Mouse (Mus musculus): ENCODE results near the gene Cpvl.

Cpvl gene

DNA sequence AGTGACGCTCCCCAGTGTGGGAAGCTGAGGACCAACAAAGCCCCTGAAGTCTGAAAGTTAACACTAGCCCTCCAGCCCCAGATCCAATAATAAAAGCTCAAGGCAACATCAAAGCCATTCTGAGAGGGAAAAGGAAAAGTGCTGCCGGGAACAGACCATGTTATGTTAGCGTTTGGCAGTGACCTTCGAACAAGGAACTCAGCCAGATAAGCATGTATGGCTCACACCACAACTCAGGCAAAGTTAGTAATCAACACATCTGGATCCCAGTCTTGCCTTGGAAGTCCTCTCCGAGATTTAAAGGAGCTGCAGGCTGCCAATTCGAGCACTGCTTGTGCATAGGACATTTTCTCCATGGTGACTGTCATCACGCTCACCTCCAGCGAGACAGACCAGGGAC is 38.7 kb downstream of the Cpvl start:
- DNase-seq (ENCODE audit: extremely low read depth, insufficient read length, low spot score), result no peak

DNA sequence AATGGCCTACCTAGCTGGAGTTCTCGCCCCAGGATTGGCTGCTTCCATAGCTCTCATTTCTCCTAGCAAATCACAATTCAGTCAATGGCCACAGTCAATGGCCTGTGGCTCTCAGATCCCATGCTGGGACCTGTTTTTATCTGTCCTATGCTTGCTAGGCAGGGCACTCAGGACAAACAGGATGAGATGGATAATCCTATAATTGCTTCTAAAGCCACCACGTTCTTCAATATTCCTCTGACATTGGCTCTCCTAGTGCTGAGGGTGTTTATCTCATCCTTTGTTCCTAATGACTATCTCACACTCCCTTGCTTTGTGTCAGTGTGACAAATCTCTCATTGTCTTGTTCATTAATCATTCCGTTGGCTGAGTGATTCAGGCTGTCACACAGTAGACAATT is 39.5 kb downstream of the Cpvl start:
- no peak for DNase-seq (ENCODE audit: extremely low read depth, insufficient read length, low spot score)

DNA sequence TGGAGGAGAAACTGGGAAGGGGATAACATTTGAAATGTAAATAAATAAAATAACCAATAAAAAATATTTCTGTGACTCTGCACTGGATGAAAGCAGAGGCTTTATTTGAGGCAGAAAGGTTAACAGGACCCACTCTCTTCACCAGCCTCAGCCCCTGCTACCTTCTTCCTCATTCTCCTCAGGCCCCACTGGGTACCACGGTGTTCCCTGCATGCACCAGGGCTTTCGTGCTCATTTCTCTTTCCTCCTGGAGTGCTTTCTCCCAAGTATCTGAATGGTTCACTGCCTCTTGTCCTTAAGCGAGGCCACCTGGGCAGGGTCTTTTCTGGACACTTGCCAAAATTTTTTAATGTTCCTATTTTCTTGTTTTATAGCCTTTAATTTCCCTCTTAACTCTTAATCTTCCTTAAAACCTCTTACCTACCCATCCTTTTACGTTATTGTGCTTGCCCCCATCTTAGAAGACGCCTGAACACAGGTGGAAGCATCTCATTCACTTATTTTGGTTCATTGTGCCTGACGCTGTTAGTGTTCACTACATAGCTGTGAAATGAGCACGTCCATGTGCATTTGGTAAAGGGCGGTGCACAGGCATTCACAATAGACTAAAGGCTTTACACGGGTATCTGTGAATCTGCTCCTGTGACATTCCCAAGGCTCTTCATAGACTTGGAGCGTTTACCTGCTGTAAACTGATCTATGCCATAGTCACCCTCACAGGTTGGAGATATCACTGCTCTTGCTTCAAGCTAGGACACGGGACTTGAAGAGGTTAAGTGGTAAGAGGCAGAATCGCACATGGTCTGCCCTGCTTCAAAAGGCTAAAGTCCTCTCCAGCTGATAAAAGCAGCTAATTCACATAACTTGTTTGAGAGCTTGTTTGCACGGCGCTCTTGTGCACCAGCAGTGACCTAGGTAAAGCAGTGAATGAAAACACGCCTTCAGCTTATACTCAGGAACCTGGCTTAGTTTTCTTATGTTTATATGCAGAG is 41.0 kb downstream of the Cpvl start:
- no peak for DNase-seq (ENCODE audit: extremely low read depth, insufficient read length, low spot score)

DNA sequence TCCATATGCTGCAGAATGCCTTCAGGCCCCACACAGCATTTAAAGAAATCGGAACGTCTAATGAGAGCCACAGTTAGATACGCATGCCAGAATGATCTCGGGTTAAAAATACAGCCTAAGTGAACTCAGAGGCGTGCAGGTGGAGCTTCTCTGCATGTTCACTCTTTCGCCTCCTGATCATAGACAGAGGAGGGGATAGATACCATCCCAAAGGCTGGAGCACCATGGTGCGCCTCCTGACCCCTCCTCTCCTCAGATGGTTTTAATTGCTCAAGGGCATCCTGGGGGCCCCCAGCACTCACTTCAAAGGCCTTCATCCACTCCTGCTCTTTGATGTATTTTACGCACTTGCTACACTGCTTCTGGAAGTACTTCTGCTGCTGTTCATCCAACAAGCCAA is 46.9 kb downstream of the Cpvl start:
- no peak for DNase-seq (ENCODE audit: extremely low read depth, insufficient read length, low spot score)

DNA sequence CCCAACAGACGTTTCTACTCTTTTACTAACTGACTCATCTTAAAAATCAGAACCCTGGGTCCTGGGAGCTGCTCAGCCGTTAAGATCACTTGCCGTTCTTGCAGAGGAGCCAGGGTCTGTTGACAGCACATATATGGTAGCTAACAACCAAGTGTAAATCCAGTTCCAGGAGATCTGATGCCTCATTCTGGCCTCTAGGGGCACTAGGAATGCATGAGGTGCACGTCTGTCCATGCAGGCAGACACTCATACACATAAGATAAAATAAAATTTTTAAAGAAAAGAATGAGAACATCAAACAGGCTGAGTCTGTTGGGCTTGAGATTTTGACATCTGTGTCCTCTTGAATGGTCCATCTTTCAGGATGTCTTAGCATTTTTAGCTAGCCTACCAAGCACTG is 48.6 kb downstream of the Cpvl start:
- DNase-seq (ENCODE audit: extremely low read depth, insufficient read length, low spot score), result no peak

DNA sequence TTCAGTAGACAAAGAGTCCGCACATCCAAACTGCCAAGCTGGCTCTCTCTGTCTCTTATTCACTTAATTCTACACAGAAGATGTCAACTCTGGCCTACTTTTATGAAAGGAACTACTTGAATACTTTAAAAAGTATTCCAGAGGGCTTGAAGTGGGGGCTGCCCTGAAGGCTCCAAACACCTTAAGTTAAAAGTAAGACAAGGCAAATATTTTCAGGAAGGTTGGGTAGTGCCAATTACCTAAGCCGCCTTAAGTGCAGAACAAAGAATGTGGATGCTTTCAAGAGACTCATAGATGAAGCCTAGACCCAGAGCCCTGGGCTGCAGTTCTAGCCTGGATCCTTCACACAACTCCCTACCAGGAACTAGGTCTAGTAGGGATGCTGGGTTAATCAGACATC is 52.3 kb downstream of the Cpvl start:
- DNase-seq (ENCODE audit: extremely low read depth, insufficient read length, low spot score), result no peak

DNA sequence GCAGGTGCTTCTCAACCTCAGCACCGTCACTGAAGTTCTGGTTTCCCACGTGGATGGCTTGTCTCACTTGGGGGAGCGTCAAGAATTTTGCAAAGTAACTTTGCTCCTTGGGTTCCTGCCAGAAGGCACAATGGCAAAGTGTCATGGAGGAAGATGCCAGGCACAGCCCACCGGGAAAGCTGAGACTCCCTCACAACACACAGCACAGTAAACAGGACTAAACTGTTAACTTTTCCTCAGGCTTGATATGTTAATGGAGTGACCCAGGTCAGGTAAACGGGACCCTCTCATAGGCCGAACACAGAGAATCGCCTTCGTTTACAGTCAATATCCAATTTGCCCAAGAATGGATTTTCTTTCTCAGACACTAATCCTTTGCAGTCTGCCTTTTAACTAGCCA is 53.3 kb downstream of the Cpvl start:
- DNase-seq (ENCODE audit: extremely low read depth, insufficient read length, low spot score), result no peak

DNA sequence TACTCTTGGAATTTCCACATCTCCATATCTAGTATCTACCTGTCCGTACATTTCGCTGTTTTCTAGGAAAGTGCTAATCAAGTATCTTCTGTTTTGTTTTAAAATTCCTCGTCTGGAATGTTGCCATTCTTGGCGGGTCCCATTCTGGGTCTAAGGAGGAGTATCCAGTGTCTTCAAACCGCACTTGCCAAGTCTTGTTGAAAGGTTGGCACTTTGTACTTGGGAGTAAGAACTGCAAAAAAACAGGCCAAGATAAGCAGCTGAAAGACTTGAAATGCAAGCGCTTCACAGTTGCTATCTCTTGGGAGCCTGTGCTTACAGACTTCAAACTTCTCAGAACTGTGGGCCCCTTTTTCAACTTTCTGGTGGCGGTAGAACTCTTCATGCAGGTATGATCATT is 58.4 kb downstream of the Cpvl start:
- no peak for DNase-seq (ENCODE audit: extremely low read depth, insufficient read length, low spot score)

DNA sequence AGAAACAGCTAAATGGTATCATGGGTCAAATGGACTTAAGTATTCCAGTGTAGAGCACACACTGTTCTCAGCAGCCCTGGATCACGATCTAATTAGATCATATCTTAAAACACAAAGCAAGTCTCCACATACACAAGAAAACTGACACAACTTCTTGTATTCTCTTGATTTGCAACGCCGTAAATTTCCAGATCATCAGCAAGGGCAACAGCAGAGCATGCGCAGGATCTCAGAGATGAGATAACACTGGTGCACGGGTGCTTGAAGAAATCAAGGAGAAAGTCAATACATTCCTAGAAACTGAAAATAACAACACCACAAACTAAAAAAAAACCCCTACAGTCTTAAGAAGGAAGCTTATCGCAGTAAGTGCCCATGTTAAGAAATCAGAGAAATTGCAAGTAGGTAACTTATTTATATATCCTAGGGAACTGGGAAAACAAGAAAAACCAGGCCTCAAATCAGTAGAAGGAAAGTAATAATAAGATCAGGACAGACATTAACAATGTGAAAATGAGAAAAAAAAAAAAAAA is 61.4 kb downstream of the Cpvl start:
- DNase-seq (ENCODE audit: extremely low read depth, insufficient read length, low spot score), result no peak

DNA sequence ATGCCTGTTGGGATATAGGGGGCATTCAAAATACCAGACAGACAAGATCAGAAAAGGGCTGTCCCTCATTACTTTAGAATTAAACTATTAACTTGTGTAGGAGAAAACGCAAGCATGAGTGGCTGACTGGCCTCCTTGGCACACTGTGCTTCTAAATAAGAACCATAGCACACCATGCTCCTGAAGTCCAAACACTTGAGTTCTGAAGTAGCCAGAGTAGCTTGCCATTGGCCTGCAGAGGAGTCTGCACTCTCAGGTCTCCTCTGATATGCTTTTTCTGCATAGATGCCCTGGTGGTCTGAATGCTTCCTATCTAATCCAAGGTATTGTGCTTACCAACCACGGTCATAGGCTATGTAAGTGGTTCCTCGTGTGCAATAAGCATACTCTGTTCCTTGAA is 63.1 kb downstream of the Cpvl start:
- DNase-seq (ENCODE audit: extremely low read depth, insufficient read length, low spot score), result no peak

DNA sequence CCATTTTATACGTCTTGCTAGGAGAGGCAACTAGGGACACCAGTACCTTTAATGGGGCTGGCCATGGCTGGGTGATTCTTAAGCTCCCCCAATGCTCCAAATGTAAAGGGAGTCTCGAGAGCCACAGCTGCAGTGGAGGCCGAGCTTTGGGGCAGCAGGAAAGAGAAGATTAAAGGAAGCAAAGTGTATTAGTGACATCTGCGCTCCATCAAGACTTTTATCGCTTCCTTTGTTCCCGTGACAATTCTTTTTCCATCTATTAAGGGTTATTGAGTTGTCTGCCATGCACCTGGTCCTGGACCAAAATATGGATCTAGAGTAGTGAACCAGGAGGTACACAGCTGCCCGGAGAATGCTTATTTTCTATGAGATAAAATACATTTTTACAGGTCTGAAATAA is 65.3 kb downstream of the Cpvl start:
- no peak for DNase-seq (ENCODE audit: extremely low read depth, insufficient read length, low spot score)

DNA sequence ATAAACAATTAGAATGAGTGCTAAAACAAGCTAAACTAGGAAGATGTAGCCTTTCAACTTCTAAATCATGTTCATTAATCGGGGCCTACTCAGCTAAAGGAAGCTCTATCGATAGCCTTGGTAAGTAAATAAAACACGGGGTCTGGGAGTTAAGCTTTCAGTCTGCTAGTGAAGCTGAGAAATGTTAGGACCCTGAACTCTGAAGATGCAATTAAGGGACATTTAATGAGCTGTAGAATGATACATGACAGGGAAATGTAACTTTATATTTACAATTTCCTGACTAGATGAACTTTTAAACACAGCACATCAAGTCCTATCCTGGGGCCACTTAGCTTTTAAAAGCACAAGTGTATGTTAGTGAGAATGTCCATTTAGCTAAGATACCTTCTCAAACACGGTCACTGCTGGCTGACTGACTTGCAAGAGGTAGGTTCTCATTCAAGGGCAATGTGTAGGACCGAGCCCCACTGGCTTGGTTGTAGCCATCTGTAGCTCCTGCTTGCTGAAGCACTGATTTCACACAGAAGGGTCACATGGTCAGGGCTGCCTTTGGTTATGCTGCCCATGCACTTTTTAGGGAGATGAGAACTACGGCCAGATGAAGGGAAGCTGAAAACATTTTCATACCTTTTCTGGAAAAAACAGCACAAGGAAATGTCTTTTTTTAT is 66.2 kb downstream of the Cpvl start:
- no peak for DNase-seq (ENCODE audit: extremely low read depth, insufficient read length, low spot score)

DNA sequence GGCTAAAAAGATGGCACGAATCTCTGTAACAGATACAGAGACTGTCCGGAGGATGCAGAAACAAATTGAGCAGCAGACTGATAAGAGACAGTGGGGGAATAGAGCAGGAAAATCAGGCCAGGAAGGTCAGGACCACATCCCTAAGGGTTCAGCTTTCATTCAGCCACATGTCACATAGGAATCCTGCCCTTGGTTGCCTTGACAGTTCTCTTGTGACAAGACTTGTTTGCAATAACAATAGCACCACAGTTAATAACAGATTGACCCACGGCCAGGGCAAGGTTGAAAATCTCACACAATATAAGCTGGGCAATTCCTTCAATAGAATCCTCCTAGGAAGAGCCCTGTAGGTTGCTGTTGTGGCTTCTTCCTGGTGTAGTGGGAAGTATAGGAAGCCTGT is 68.5 kb downstream of the Cpvl start:
- DNase-seq (ENCODE audit: extremely low read depth, insufficient read length, low spot score), result no peak

DNA sequence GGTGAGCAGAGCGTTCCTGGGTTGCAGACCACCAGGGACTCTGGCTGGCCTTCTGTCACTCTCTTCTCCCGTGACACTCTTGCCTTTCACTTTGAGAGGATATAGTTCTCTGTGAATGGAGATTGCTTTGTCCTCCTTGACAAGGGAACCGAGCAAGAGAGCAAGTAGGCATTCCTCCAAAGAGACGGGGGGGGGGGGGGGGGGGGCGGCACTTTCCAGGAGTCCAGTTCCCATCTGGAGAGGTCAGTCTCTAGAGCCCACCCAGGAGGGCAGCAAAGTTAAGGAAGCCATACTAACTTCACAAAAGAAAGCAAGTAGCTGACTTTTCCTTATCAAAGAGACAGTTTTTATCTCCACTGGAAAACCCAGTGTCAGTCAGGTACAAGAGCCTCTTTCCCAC is 69.0 kb downstream of the Cpvl start:
- DNase-seq (ENCODE audit: extremely low read depth, insufficient read length, low spot score), result no peak

DNA sequence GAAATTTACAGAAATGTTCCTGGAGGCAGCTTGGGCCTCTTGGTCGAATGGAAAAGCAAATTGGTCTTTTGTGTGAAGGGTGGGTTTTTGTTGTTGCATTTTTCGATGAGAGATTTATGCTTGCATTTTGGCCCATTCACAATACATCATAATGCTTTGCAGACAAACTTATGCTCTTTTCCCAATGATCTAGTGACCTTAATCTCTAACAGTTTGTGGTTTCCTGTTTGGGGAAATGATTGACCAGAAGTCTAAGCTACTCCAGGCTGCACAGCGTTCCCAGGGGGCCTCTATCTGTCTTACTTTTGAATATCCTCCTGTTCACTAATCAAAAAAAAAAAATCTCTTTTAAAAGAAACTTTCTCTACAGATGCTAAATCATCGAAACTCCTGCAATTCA is 71.6 kb downstream of the Cpvl start:
- DNase-seq (ENCODE audit: extremely low read depth, insufficient read length, low spot score), result no peak

DNA sequence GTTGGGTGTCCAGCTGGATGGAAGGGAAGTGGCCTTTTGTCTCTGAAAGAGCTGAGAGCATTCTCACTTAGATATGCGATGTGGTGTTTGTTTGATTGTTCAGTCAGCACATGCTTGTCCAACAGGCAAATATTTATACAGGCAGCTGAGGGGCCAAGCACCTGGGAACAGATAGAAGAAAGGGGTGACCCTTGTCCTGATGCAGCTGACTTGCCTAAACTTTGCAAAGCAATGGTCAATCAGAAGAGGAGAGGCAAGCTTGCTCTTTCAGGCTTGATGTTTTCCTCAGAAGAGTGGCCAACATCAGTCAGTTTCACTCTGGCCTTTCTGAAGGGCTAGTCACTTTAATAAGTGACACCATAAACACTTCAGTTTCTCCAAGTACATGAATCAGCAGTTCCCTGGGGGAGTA is 72.4 kb downstream of the Cpvl start:
- no peak for DNase-seq (ENCODE audit: extremely low read depth, insufficient read length, low spot score)

DNA sequence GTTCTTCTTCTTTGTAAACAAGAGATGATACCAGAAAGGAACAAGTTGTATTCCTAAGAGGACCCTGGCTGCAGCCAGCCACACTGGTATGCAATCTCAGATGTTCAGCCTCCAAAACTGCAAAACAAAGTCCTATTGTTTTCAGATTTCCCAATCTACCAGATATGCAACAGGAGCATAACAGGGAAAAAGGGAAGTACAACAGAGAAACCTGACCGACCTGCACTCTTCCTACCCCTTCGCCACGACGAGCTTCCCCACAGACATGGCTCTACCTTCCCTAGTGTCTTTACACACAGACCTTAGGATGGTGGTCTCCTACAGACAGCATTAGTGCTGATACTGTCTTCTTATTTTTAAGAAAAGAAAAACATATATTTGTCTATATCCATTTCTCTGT is 72.9 kb downstream of the Cpvl start:
- no peak for DNase-seq (ENCODE audit: extremely low read depth, insufficient read length, low spot score)

DNA sequence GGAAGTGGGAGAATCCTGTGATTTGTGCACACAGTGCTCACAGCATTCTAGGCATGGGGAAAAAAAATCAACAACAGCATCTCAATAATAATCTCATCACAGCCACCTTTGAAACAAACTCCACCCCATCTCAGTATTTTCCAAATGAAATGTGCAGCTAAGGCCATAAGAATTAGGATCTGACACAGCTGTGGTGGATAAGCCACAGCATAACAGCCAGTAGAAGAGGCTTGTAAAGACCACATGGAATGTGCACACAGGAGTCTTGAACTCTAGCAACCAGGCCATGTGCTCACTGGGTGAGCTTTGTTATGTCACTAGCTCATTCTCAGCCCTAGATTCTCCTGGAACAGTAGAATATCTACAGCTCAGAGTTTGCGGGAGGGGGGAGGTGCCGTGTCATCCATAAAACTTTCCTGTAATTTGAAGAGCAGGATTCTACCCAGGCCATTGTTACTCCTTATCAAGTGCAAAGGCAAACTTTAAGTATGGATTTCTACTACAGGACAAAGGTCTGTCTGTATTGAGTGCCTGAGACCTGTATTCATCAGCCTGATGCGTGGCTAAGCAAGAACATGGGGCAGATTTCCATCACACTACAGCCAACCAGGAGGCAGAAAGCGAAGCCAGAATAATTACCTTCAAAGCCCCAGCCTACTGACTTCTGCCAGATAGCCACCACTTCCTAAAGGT is 73.6 kb downstream of the Cpvl start:
- DNase-seq (ENCODE audit: extremely low read depth, insufficient read length, low spot score), result no peak

DNA sequence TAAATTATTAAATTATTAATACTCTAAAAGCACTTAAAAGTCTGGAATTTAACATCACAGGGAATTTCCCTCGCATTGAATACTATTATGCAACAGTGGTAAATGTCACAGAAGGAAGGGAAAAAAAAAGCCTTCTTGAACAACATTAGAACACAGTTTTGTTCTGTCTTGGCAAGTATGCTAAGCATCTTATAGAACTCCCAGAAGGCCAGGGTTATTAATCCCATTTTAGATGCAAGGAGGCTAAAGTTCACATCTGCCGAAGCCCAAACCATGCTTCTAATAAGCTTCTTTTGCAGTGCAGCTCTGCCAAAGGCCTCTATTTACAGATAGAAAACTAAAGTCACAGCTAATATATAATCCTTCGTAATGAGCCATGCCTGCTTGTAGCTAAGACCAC is 74.3 kb downstream of the Cpvl start:
- no peak for DNase-seq (ENCODE audit: extremely low read depth, insufficient read length, low spot score)

DNA sequence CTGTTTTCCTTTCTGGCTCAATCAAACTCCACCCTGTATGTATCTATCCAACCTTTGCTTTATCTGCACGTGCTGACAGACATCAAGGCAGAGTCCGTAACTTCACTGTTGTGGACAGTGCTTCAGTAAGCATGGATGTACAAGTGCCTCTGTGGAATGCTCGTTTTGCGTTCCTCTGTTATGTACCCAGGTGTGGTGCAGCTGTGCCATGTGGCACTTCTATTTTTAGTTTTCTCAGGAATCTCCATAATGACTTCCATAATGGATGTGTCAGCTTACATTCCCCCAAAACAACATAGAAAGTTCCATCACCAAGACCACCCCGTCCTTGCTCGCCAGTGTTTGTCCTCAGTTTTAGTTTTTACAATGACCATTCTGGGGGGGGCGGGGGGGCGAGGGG is 76.7 kb downstream of the Cpvl start:
- DNase-seq (ENCODE audit: extremely low read depth, insufficient read length, low spot score), result no peak

DNA sequence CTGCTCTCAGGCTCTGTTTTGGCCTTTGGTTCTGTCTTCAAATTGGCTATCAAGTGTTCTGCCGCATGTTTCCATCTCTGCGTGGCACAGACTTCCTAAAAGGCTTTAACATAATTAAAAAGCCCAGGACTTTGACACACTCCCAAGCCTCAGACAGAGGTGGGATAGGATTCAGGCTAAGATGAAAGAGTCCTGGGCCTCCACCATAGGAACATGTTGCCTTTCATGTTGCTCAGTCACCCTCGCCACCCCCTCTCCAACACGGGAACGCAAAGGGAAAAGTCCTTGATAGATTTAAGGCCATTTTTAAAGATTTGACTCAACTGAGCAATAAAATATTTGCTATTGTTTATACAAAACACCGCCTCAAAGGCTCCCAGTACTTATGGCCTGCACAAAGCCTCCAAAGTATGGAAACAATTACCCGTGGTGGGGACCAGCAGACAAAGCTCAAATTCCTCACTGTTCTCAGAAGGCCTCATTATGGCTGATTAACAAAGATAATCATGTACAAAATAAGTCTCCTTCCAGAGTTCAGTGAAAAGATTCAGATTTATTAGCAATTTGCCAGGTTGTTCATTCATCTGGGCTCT is 80.5 kb downstream of the Cpvl start:
- no peak for DNase-seq (ENCODE audit: extremely low read depth, insufficient read length, low spot score)
